Mouse (Mus musculus): ENCODE results near the gene Ms4a14. TPM values are rescaled to one million over a fixed set of nuclear protein-coding genes. Genes with fewer than 3 reads are reported as not detected.
"Not testable (repeated sequence)": the region's sequence is repeated elsewhere in the genome, so short reads cannot be mapped to it uniquely, and the experiment has no call there.

The Ms4a14 gene
- total RNA-seq, 2 experiments from 2014 or later, result not detected

- no peak for DNase-seq (ENCODE audit: low spot score in 2 of 2)
Observed at GRCm38 (mm10) chr19:11263549-11263948, 50.7 kb downstream of the Ms4a14 start.

GRCm38 (mm10) chr19:11262932-11263331 lies 51.3 kb downstream of the Ms4a14 start:
- not testable (repeated sequence) for DNase-seq (ENCODE audit: low spot score in 2 of 2)

DNA sequence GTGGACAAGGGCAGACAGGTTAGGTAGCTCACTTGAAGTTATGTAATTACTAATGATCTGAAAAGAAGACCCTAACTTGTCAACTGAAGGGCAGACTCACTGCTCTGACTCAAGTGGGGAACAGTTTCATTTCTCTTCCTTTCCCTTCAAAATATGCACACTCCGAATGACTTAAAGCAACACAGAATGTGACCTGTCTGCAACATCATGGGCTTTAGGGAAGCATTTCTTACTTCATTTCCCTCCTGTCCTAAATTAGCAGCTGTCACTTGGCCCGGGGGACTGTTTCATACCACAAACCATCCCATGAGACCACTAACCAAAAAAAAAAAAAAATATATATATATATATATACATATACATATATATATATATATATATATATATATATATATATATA lies 52.7 kb downstream of the Ms4a14 start:
- DNase-seq (ENCODE audit: low spot score in 2 of 2), result no peak

Other genes starting within 250 kb of the Ms4a14 start
- gene Ms4a8a, start 233.4 kb downstream of the Ms4a14 start, total RNA-seq (2021), result not detected
- gene 1700017D01Rik, start 183.6 kb downstream of the Ms4a14 start, total RNA-seq (2021), result not detected
- not detected for gene 1700025F22Rik, start 149.1 kb downstream of the Ms4a14 start, total RNA-seq (2021)
- gene Ms4a13, start 117.7 kb downstream of the Ms4a14 start, total RNA-seq (2021), result not detected
- gene Ms4a12, start 82.0 kb downstream of the Ms4a14 start, total RNA-seq (2021), result not detected
- gene Ms4a1, start 48.2 kb downstream of the Ms4a14 start, total RNA-seq (2021), result not detected
- gene Ms4a5, start 30.6 kb downstream of the Ms4a14 start, total RNA-seq (2021), result not detected
- gene Ms4a7, start 21.7 kb upstream of the Ms4a14 start, total RNA-seq (2021), result under 1 TPM; 0.28 to 0.69 TPM
- 1 to 10 TPM in 1 of 2 experiments, under 1 TPM in 1; 0.64 to 1.6 TPM for gene Ms4a4a, start 61.1 kb upstream of the Ms4a14 start, total RNA-seq (2021)
- gene Ms4a4c, start 90.3 kb upstream of the Ms4a14 start, total RNA-seq (2021), result not detected
- gene Ms4a4b, start 129.1 kb upstream of the Ms4a14 start, total RNA-seq (2021), result not detected
- 1 to 10 TPM; 1.9 to 2.0 TPM for gene Ms4a6c, start 154.9 kb upstream of the Ms4a14 start, total RNA-seq (2021)
- under 1 TPM in 1 of 2 experiments, not detected in 1; 0.55 TPM for gene Gm8369, start 171.5 kb upstream of the Ms4a14 start, total RNA-seq (2021)
- gene Ms4a6b, start 202.1 kb upstream of the Ms4a14 start, total RNA-seq (2021), result 1 to 10 TPM; 2.4 to 2.5 TPM
- gene Ms4a4d, start 222.3 kb upstream of the Ms4a14 start, total RNA-seq (2021), result not detected